Mouse (Mus musculus): ENCODE results near the gene Galntl6. TPM values are rescaled to one million over a fixed set of nuclear protein-coding genes. Genes with fewer than 3 reads are reported as not detected.

Gene Galntl6
- total and polyA plus RNA-seq, 3 experiments = not detected

DNA sequence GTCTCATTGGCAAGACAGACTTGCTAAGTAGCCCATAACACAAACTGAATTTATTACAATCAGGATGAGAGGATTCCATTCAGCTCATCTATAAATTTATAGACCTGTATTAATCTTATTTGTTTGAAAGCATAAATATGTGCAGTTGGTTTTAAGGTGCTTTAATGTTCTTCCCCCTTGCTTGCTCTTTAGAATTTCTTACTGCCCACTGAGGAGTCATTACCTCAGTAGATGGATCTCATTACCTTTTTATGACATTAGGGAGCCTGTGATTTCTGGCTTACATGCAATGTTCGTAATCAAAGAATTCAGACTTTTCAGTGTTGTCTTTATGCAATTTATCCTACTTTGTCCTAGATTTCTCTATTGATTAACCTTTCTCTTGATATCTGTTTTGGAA is 516.6 kb downstream of the Galntl6 start:
- no peak overlapping the region for H3K4me3 ChIP-seq (replicated peaks in 1 of 3; ENCODE audit: low read depth in 2 of 3, low read length in 2 of 3, poor library complexity in 1 of 3)
- no peaks in the 10 kb centered on the region for H3K36me3 ChIP-seq (replicated peaks in 1 of 2; ENCODE audit: control insufficient read depth in 1 of 2, insufficient read depth in 1 of 2, low read length in 1 of 2)
- H3K27me3 ChIP-seq (replicated peaks) = no peaks in the 10 kb centered on the region
- no peak for TF ChIP-seq NRF1 (IDR thresholded peaks at IDR 0.05; ENCODE audit: low read depth, low read length)
- H3K4me2 ChIP-seq (ENCODE audit: insufficient read depth, low read depth, poor library complexity, severe bottlenecking) = no peak overlapping the region
- dilution Hi-C loops (cut with MboI; ENCODE audit: extremely low pct_ligation_motif_present, extremely low pct_unique_long_range_greater_than_20kb, low sequenced_read_pairs) = no loop called here
- DNase-seq (ENCODE audit: extremely low read depth) = no peak
- H3K4me1 ChIP-seq (ENCODE audit: control insufficient read depth in 1 of 2, insufficient read depth in 2 of 2) = no peaks in the 10 kb centered on the region
- H3K79me2 ChIP-seq (replicated peaks; ENCODE audit: control insufficient read depth, extremely low read depth, insufficient read depth, poor library complexity, severe bottlenecking) = no peaks in the 10 kb centered on the region
- H3K9me3 ChIP-seq (replicated peaks; ENCODE audit: low read length) = no peaks in the 10 kb centered on the region
- no peak overlapping the region for H3K27ac ChIP-seq (ENCODE audit: insufficient read depth, low read depth)
- no peak overlapping the region for H3K9ac ChIP-seq (ENCODE audit: insufficient read depth, low read depth)
- in situ Hi-C loops (cut with MboI; ENCODE audit: low pct_ligation_motif_present, low pct_unique_long_range_greater_than_20kb, low sequenced_read_pairs) = no loop called here

GRCm38 (mm10) chr8:58372389-58372788 is 540.1 kb downstream of the Galntl6 start:
- H3K4me3 ChIP-seq (replicated peaks in 1 of 3; ENCODE audit: low read depth in 2 of 3, low read length in 2 of 3, poor library complexity in 1 of 3) = no peak overlapping the region
- no peaks in the 10 kb centered on the region for H3K36me3 ChIP-seq (replicated peaks in 1 of 2; ENCODE audit: control insufficient read depth in 1 of 2, insufficient read depth in 1 of 2, low read length in 1 of 2)
- H3K27me3 ChIP-seq (replicated peaks) = no peaks in the 10 kb centered on the region
- TF ChIP-seq ZC3H11A (IDR thresholded peaks at IDR 0.05; ENCODE audit: low read depth, low read length) (no peak), TBP (conservative IDR thresholded peaks at IDR 0.05; ENCODE audit: low read depth, low read length) (no peak), PAX5 (IDR thresholded peaks at IDR 0.05; ENCODE audit: low read length) (no peak)
- no peaks in the 10 kb centered on the region for H3K4me1 ChIP-seq (ENCODE audit: control insufficient read depth in 1 of 2, insufficient read depth in 2 of 2)
- no peak overlapping the region for H3K27ac ChIP-seq (ENCODE audit: insufficient read depth, low read depth)
- no peak overlapping the region for H3K4me2 ChIP-seq (ENCODE audit: insufficient read depth, low read depth, poor library complexity, severe bottlenecking)
- in situ Hi-C loops (cut with MboI; ENCODE audit: low pct_ligation_motif_present, low pct_unique_long_range_greater_than_20kb, low sequenced_read_pairs) = no loop called here
- no peaks in the 10 kb centered on the region for H3K79me2 ChIP-seq (replicated peaks; ENCODE audit: control insufficient read depth, extremely low read depth, insufficient read depth, poor library complexity, severe bottlenecking)
- DNase-seq (ENCODE audit: extremely low read depth) = no peak
- dilution Hi-C loops (cut with MboI; ENCODE audit: extremely low pct_ligation_motif_present, extremely low pct_unique_long_range_greater_than_20kb, low sequenced_read_pairs) = no loop called here
- no peak overlapping the region for H3K9ac ChIP-seq (ENCODE audit: insufficient read depth, low read depth)
- H3K9me3 ChIP-seq (replicated peaks; ENCODE audit: low read length) = no peaks in the 10 kb centered on the region

- no peak overlapping the region for H3K4me3 ChIP-seq (replicated peaks in 1 of 3; ENCODE audit: low read depth in 2 of 3, low read length in 2 of 3, poor library complexity in 1 of 3)
- no peaks in the 10 kb centered on the region for H3K9me3 ChIP-seq (replicated peaks; ENCODE audit: low read length)
- no peaks in the 10 kb centered on the region for H3K27me3 ChIP-seq (replicated peaks)
- no peaks in the 10 kb centered on the region for H3K36me3 ChIP-seq (replicated peaks in 1 of 2; ENCODE audit: control insufficient read depth in 1 of 2, insufficient read depth in 1 of 2, low read length in 1 of 2)
- TF ChIP-seq JUN (IDR thresholded peaks at IDR 0.05; ENCODE audit: insufficient read depth, low read depth, low read length) = no peak
- no peak for TF ChIP-seq MXI1 (IDR thresholded peaks at IDR 0.05; ENCODE audit: low read depth, low read length)
- no peak for TF ChIP-seq POLR2AphosphoS2 (IDR thresholded peaks at IDR 0.05; ENCODE audit: low read depth, low read length)
- TF ChIP-seq RCOR1 (conservative IDR thresholded peaks at IDR 0.05; ENCODE audit: low read depth, low read length) = no peak
- TF ChIP-seq HCFC1 (IDR thresholded peaks at IDR 0.05; ENCODE audit: low read depth, low read length) = no peak
- TF ChIP-seq MYC (IDR thresholded peaks at IDR 0.05; ENCODE audit: low read depth, low read length) = no peak
- no peak for TF ChIP-seq JUND (conservative IDR thresholded peaks at IDR 0.05; ENCODE audit: low read depth, low read length)
- no peak for TF ChIP-seq ETS1 (conservative IDR thresholded peaks at IDR 0.05; ENCODE audit: low read depth, low read length)
- no peak for TF ChIP-seq GABPA (IDR thresholded peaks at IDR 0.05; ENCODE audit: insufficient replicate concordance, low read depth, low read length)
- TF ChIP-seq USF1 (IDR thresholded peaks at IDR 0.05; ENCODE audit: low read depth, low read length) = no peak
- TF ChIP-seq POLR2A (IDR thresholded peaks at IDR 0.05; ENCODE audit: low read depth, low read length) = no peak
- TF ChIP-seq ELF1 (IDR thresholded peaks at IDR 0.05; ENCODE audit: low read depth, low read length) = no peak
- no peak for TF ChIP-seq E2F4 (IDR thresholded peaks at IDR 0.05; ENCODE audit: insufficient replicate concordance, low read depth, low read length)
- TF ChIP-seq NRF1 (IDR thresholded peaks at IDR 0.05; ENCODE audit: low read depth, low read length) = no peak
- dilution Hi-C loops (cut with MboI; ENCODE audit: extremely low pct_ligation_motif_present, extremely low pct_unique_long_range_greater_than_20kb, low sequenced_read_pairs) = no loop called here
- no peaks in the 10 kb centered on the region for H3K4me1 ChIP-seq (ENCODE audit: control insufficient read depth in 1 of 2, insufficient read depth in 2 of 2)
- H3K4me2 ChIP-seq (ENCODE audit: insufficient read depth, low read depth, poor library complexity, severe bottlenecking) = no peak overlapping the region
- no peak overlapping the region for H3K27ac ChIP-seq (ENCODE audit: insufficient read depth, low read depth)
- H3K79me2 ChIP-seq (replicated peaks; ENCODE audit: control insufficient read depth, extremely low read depth, insufficient read depth, poor library complexity, severe bottlenecking) = no peaks in the 10 kb centered on the region
- H3K9ac ChIP-seq (ENCODE audit: insufficient read depth, low read depth) = no peak overlapping the region
- in situ Hi-C loops (cut with MboI; ENCODE audit: low pct_ligation_motif_present, low pct_unique_long_range_greater_than_20kb, low sequenced_read_pairs) = no loop called here
- DNase-seq (ENCODE audit: extremely low read depth) = no peak
Measured at GRCm38 (mm10) chr8:58371979-58372378, 540.5 kb downstream of the Galntl6 start.

All from CH12.LX (cell line).